Mouse (Mus musculus): ENCODE measurements around the gene Glycam1. TPM values are rescaled to one million over a fixed set of nuclear protein-coding genes. Genes with fewer than 3 reads are reported as not detected.

The Glycam1 gene
- total RNA-seq, 2 experiments from 2014 or later = not detected

- no peak for DNase-seq
- intact Hi-C loops (cut with DNase I) = no loop called here
Observed at GRCm38 (mm10) chr15:103519386-103520378, 45.2 kb downstream of the Glycam1 start.

GRCm38 (mm10) chr15:103518600-103519385, 46.1 kb downstream of the Glycam1 start:
- DNase-seq = no peak
- intact Hi-C loops (cut with DNase I) = no loop called here

- intact Hi-C loops (cut with DNase I) = no loop called here
- peak; percentile 32 to 36 for DNase-seq
Observed at GRCm38 (mm10) chr15:103514914-103515313, 50.0 kb downstream of the Glycam1 start.

GRCm38 (mm10) chr15:103514119-103514518, 50.8 kb downstream of the Glycam1 start:
- DNase-seq = peak; percentile 75 to 82
- intact Hi-C loops (cut with DNase I) = no loop called here

GRCm38 (mm10) chr15:103513621-103514031, 51.3 kb downstream of the Glycam1 start:
- intact Hi-C loops (cut with DNase I) = no loop called here

More at GRCm38 (mm10) chr15:103513621-103514031, 51.3 kb downstream of the Glycam1 start:
- peak in 1 of 2 experiments; percentile 15 for DNase-seq

Other genes starting within 250 kb of the Glycam1 start
- gene Zfp385a, start 225.0 kb downstream of the Glycam1 start, total RNA-seq (2021) = 10 to 100 TPM; 24.3 to 26.2 TPM
- gene Itga5, start 198.3 kb downstream of the Glycam1 start, total RNA-seq (2021) = 100 to 1,000 TPM in 1 of 2 experiments, 10 to 100 TPM in 1; 89.4 to 101 TPM
- under 1 TPM; 0.52 to 0.53 TPM for gene Gtsf1, start 134.6 kb downstream of the Glycam1 start, total RNA-seq (2021)
- gene Gtsf2, start 116.6 kb downstream of the Glycam1 start, total RNA-seq (2021) = not detected
- 1 to 10 TPM; 3.7 to 4.2 TPM for gene Nckap1l, start 111.3 kb downstream of the Glycam1 start, total RNA-seq (2021)
- gene Pde1b, start 62.0 kb downstream of the Glycam1 start, total RNA-seq (2021) = 1 to 10 TPM; 2.7 to 2.8 TPM
- 10 to 100 TPM; 14.8 to 18.0 TPM for gene Ppp1r1a, start 27.1 kb downstream of the Glycam1 start, total RNA-seq (2021)
- not detected for gene Mucl1, start 190.4 kb upstream of the Glycam1 start, total RNA-seq (2021)

Measured in heart, postnatal 10 days (tissue).